Mouse (Mus musculus): Measurements from ENCODE around the gene Gm49333. TPM values are rescaled to one million over a fixed set of nuclear protein-coding genes. Genes with fewer than 3 reads are reported as not detected.

Gene Gm49333
- polyA plus RNA-seq, 1 experiment from 2014 or later = not detected

DNA sequence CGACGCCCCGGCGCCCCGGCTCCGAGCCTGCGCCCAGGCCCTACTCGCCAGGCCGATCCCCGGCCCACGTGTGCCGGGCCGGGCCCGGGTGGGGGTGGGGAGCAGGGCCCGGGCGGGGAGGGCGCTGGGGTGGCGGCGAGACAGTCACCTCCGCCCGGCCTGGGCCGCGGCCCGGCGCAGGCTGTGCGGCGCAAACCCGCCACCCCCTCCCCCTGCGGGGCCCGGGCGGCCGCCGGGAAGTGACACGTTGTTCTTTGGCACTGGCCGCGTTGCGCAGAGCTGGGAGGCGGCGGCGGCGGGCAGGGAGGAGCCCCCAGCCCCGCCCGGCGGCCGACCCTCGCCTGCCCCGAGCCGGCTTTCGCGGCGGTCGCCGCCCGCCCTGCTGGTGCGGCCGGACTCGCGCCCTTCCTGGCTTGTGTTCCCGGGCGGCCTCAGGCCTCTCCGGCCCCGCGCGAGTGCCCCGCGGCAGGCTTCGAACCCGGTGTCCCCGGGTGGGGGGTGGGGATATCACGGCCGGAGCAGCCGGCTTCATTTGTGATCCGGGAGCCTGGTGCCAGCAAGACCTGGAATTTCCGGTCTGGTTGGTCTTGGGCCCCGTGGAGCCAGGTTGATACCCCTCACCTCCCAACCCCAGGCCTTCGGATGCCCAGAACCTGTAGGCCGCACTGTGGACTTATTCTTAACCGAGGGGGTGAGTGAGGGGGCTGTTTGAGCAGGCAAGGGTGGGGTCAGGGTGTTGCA lies 61.7 kb downstream of the Gm49333 start:
- Histone ChIP-seq H3K4me1 (peaks cover 21% of the 10 kb centered on the region), H3K4me3 (replicated peaks) (peak overlapping the region; percentile 88), H3K27me3 (replicated peaks) (no peaks in the 10 kb centered on the region), H3K4me2 (peak overlapping the region; percentile 89), H3K27ac (peak overlapping the region; percentile 95), H3K9ac (peak overlapping the region; percentile 78), H3K36me3 (peaks cover 30% of the 10 kb centered on the region), H3K9me3 (no peaks in the 10 kb centered on the region)
- 0% methylated on average over 56 of the region's 78 CpGs for WGBS
- ATAC-seq (ENCODE audit: insufficient read depth, low FRiP score, low read depth) = peak; percentile 68

DNA sequence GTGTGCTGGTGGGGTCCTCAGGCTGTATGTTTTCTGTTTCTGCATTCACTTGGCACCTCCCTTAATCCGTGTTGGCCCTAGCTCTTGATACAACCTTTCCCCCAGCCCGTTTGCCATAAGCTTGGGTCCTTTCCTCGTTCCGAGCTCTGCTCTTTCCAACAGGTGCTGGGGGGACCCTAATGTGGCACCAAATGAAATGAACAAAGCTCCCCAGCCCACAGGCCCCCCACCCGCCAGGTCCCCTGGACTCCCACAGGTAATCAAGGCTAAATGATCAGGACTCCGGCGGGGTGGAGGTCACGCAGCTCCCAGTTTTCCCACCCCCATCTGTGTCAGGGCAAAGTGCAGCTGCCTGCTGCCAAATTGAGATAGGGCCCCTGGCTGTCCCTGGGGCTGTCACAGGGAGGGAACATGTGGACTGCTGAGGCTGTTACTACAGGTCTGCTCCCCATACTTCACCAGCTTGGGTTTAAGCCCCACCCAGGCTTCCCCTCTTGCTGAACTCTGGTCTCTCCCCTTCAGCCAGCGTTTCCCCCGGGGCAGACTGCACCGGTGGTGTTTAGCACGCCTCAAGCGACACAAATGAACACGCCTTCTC lies 62.4 kb downstream of the Gm49333 start:
- no peaks in the 10 kb centered on the region for H3K27me3 ChIP-seq (replicated peaks)
- H3K4me2 ChIP-seq = peak overlapping the region; percentile 89
- ATAC-seq (ENCODE audit: insufficient read depth, low FRiP score, low read depth) = peak; percentile 51
- H3K36me3 ChIP-seq = peaks cover 36% of the 10 kb centered on the region
- 5% methylated on average over 14 of the region's 14 CpGs for WGBS
- no peaks in the 10 kb centered on the region for H3K9me3 ChIP-seq
- peak overlapping the region; percentile 88 for H3K4me3 ChIP-seq (replicated peaks)
- H3K27ac ChIP-seq = peak overlapping the region; percentile 95
- H3K4me1 ChIP-seq = peaks cover 21% of the 10 kb centered on the region
- peak overlapping the region; percentile 78 for H3K9ac ChIP-seq

DNA sequence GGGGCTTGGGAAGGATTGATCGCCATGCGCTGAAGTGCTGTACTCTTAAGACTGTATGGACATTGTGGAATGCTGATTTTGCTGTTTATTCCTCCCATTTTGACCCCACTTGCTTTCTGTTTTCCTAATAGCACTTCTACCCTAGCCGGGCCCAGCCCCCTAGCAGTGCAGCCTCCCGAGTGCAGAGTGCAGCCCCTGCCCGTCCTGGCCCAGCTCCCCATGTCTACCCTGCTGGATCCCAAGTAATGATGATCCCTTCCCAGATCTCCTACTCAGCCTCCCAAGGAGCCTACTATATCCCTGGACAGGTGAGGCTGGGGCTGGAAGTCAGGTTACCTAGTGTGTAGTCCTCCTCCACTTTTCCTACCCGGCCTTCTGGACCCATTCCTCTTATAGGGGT lies 63.8 kb downstream of the Gm49333 start:
- H3K4me2 ChIP-seq = no peak overlapping the region

DNA sequence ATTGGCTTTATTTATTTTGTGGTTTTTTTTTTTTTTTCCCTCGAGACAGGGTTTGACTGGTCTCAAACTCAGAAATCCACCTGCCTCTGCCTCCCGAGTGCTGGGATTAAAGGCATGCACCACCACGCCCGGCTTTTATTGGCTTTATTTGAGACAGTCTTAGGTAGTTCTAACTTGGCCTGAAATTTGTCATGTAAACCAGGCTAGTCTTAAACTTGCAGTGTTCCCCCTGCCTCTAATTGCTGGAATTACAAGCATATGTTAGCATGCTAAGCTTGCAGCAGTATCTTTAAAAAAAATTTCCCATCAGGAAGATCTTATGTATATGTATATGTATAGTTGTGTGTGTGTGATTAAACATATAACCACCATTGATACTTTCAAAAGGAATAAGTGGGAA lies 65.3 kb downstream of the Gm49333 start:
- no peak for ATAC-seq (ENCODE audit: insufficient read depth, low FRiP score, low read depth)
- peaks cover 62% of the 10 kb centered on the region for H3K36me3 ChIP-seq
- H3K4me2 ChIP-seq = no peak overlapping the region
- no peaks in the 10 kb centered on the region for H3K9me3 ChIP-seq
- no peak overlapping the region for H3K4me3 ChIP-seq (replicated peaks)
- 70% methylated on average over 4 of the region's 4 CpGs for WGBS
- H3K27me3 ChIP-seq (replicated peaks) = no peaks in the 10 kb centered on the region
- peaks cover 21% of the 10 kb centered on the region for H3K4me1 ChIP-seq
- no peak overlapping the region for H3K27ac ChIP-seq
- H3K9ac ChIP-seq = no peak overlapping the region

More for the DNA sequence above, 63.8 kb downstream of the Gm49333 start:
- ATAC-seq (ENCODE audit: insufficient read depth, low FRiP score, low read depth) = no peak
- Histone ChIP-seq H3K9me3 (no peaks in the 10 kb centered on the region), H3K36me3 (peaks cover 49% of the 10 kb centered on the region), H3K27ac (no peak overlapping the region), H3K9ac (no peak overlapping the region), H3K27me3 (replicated peaks) (no peaks in the 10 kb centered on the region), H3K4me1 (peaks cover 21% of the 10 kb centered on the region), H3K4me3 (replicated peaks) (peak overlapping the region; percentile 88; the same call in 1 of the 2 replicates)
- 86% methylated on average over 6 of the region's 6 CpGs for WGBS

DNA sequence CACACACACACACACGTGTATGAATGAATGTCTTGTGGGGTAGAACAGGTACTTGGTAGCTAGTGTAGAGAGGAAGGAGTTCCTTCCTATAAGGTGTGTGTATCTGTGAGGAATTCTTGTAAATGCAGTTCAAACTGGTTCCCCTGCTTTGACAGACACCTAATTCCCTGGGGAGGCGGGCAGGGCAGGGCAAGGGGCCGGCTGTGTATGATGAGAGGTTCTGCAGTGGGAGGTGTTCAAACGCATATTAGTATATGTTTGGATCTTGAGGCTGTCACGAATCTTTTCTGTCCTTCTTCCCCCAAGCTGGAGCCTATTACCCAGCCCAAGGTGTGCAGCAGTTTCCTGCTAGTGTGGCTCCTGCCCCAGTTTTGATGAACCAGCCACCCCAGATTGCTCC lies 66.0 kb downstream of the Gm49333 start:
- no peak for ATAC-seq (ENCODE audit: insufficient read depth, low FRiP score, low read depth)
- H3K4me3 ChIP-seq (replicated peaks) = no peak overlapping the region
- 76% methylated on average over 5 of the region's 5 CpGs for WGBS
- peaks cover 69% of the 10 kb centered on the region for H3K36me3 ChIP-seq
- H3K4me2 ChIP-seq = no peak overlapping the region
- no peak overlapping the region for H3K27ac ChIP-seq
- H3K9ac ChIP-seq = no peak overlapping the region
- peaks cover 21% of the 10 kb centered on the region for H3K4me1 ChIP-seq
- H3K27me3 ChIP-seq (replicated peaks) = no peaks in the 10 kb centered on the region
- no peaks in the 10 kb centered on the region for H3K9me3 ChIP-seq

DNA sequence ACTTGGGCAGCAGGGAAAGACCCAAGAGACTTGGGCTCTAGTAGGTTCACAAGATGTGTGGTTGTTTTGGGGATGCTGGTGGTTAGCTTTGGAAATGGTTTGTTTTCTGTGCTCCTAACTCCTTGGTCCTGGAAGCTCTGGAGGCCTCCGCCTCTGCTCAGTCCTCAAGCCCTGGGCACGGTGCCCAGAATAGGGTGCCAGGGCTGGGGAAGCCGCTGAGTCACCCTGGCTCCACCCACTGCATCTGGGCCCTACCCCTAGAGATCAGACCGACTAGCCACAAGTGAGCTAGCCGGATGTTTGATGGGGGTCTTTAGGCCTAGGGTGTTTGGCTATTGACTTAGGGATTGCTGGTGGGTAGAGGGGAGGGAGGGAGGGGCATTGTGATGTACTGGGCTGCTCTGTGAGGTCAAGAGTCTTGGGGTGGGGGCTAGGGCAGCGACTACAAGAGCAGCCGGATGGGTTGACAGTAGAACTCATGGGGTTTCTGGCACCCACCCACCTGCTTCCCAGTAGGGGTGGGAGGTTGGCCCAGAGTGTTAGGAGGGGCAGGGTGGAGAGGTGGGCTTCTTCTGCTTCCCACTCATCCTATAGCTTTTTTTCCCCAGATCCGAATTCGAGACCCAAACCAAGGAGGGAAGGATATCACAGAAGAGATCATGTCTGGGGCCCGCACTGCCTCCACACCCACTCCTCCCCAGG lies 66.7 kb downstream of the Gm49333 start:
- Histone ChIP-seq H3K27me3 (replicated peaks) (no peaks in the 10 kb centered on the region), H3K36me3 (peaks cover 76% of the 10 kb centered on the region), H3K4me1 (peaks cover 21% of the 10 kb centered on the region), H3K9ac (no peak overlapping the region), H3K4me2 (no peak overlapping the region), H3K9me3 (no peaks in the 10 kb centered on the region), H3K4me3 (replicated peaks) (no peak overlapping the region), H3K27ac (no peak overlapping the region)
- 0 out of 2 replicates have a peak, but pooled peaks have one; percentile 33 for ATAC-seq (ENCODE audit: insufficient read depth, low FRiP score, low read depth)
- 68% methylated on average over 10 of the region's 10 CpGs for WGBS

DNA sequence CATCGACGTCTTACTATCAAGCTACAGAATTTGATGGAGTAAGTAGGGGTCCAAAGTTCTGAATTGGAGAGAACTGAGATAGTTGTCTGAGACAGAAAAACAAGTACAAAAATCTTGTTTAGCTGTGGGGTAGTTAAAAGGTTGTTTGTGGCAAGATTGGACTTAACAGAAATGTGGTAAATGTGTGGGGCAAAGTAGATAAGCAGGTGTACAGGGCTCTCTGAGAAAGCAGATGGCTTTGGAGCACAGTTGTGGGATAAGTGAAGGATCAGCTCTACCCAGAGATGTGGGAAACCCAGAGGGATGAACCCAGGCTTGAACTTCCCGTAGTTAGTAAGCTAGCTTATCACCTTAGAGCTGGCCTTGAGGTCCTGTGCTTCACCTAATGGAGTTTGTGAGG lies 79.4 kb downstream of the Gm49333 start:
- Histone ChIP-seq H3K27ac (no peak overlapping the region), H3K36me3 (peaks cover 59% of the 10 kb centered on the region)
- no peak for ATAC-seq (ENCODE audit: insufficient read depth, low FRiP score, low read depth)

DNA sequence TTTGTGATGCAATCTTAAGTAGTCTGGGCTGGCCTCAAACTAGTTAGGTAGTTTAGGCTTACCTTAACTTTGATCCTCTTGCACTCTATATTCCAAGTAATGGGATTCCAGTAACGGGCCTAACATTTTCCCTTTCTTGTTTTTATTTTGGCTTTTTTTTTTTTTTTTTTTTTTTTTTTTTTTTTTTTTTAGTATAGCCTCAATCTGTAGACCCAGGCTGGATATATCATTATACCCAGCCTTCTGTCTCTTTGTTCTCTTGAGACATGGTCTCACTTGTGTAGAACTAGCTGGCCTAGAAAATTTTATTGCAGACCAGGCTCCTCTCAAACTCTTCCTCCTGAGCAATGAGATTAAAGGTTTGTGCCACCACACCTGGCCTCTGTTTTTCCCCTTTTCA lies 80.2 kb downstream of the Gm49333 start:
- Histone ChIP-seq H3K4me3 (replicated peaks) (no peak overlapping the region), H3K36me3 (peaks cover 51% of the 10 kb centered on the region), H3K27ac (no peak overlapping the region), H3K9ac (no peak overlapping the region), H3K9me3 (no peaks in the 10 kb centered on the region), H3K27me3 (replicated peaks) (0 out of 2 replicates have a peak, but pooled peaks cover 5% of the 10 kb centered on the region), H3K4me2 (no peak overlapping the region), H3K4me1 (peaks cover 22% of the 10 kb centered on the region)
- ATAC-seq (ENCODE audit: insufficient read depth, low FRiP score, low read depth) = no peak
- 85% methylated on average over 1 of the region's 1 CpGs for WGBS

More for the DNA sequence above, 79.4 kb downstream of the Gm49333 start:
- Histone ChIP-seq H3K4me2 (no peak overlapping the region), H3K9me3 (no peaks in the 10 kb centered on the region), H3K4me3 (replicated peaks) (no peak overlapping the region), H3K4me1 (peaks cover 17% of the 10 kb centered on the region), H3K9ac (no peak overlapping the region), H3K27me3 (replicated peaks) (0 out of 2 replicates have a peak, but pooled peaks cover under 1% of the 10 kb centered on the region)
- WGBS = 83% methylated on average over 3 of the region's 3 CpGs

DNA sequence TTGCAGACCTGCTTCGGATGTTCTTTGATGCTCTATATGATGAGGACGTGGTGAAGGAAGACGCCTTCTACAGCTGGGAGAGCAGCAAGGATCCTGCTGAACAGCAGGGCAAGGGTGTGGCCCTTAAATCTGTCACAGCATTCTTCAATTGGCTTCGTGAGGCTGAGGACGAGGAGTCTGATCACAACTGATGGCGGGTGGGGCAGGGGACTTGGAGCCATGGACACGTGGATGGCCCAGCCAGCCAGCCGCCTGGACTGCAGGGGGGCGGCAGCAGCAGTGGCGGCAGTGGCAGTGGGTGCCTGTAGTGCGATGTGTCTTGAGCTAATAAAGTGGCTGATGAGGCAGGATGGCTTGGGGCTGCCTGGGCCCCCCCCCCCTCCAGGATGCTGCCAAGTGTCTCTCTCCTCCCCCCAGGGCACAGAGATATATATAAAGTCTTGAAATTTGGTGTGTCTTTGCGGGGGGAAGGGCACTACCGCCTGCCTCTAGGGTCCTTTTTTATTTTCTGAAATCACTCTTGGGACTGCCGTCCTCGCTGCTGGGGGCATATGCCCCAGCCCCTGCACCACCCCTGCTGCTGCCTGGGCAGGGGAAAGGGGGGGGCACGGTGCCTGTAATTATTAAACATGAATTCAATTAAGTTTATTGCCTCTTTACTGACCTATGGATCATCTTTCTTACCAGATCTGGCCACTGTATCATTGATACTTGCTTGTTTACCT lies 81.0 kb downstream of the Gm49333 start:
- H3K36me3 ChIP-seq = peaks cover 43% of the 10 kb centered on the region

DNA sequence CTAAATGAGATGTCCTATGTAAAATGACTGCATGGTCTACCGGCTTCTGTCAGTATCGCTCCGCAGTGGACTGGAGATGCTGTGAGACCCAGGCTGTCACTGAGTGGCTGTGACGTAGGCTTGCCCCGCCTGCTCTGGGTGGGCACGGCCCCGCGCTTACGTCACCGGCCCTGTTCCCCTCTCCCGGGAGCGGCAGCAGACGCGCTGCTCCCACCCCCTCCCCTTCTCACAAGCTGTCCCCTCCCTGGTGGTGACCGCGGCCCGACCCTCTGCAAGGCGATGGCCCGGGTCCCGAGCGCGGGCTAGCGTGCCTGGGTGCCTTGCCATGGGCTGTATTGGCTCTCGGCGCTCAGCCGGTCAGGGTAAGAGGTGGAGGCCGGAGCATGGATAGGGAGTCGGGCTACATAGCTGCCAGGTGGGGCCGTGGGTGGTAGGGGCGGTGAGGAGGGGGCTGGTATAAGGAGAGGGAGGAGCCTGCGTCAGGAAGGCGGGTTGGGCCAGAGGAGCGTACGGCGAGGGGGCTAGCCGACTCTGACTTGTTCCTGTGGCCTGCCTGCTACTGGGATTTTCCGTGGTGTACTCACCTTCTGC lies 81.8 kb downstream of the Gm49333 start, which contains the start of gene Fam131a:
Gene Fam131a (plus strand): TSS at position 131 of the 591 bp plus-strand sequence.
- H3K4me3 ChIP-seq (replicated peaks) = peak within 1 kb of the TSS; percentile 59
- peak; percentile 88 for ATAC-seq (ENCODE audit: insufficient read depth, low FRiP score, low read depth)
- 1% methylated on average over 37 of the region's 37 CpGs for WGBS
- H3K4me1 ChIP-seq = peaks cover 22% of the 10 kb centered on the region
- peak within 1 kb of the TSS; percentile 42; the same call in 1 of the 2 replicates for H3K9ac ChIP-seq
- H3K4me2 ChIP-seq = peak within 1 kb of the TSS; percentile 86
- 0 out of 2 replicates have a peak, but pooled peaks cover 5% of the 10 kb centered on the region for H3K27me3 ChIP-seq (replicated peaks)
- peak within 1 kb of the TSS; percentile 85 for H3K27ac ChIP-seq
- H3K9me3 ChIP-seq = no peaks in the 10 kb centered on the region
- H3K36me3 ChIP-seq = peaks cover 36% of the 10 kb centered on the region

More for the DNA sequence above, 81.0 kb downstream of the Gm49333 start:
- Histone ChIP-seq H3K4me2 (peak overlapping the region; percentile 86), H3K9ac (no peak overlapping the region), H3K4me3 (replicated peaks) (peak overlapping the region; percentile 59; the same call in 1 of the 2 replicates), H3K4me1 (peaks cover 22% of the 10 kb centered on the region), H3K9me3 (no peaks in the 10 kb centered on the region), H3K27me3 (replicated peaks) (0 out of 2 replicates have a peak, but pooled peaks cover 5% of the 10 kb centered on the region), H3K27ac (no peak overlapping the region; the same call in 1 of the 2 replicates)
- ATAC-seq (ENCODE audit: insufficient read depth, low FRiP score, low read depth) = no peak
- WGBS = 45% methylated on average over 16 of the region's 16 CpGs

DNA sequence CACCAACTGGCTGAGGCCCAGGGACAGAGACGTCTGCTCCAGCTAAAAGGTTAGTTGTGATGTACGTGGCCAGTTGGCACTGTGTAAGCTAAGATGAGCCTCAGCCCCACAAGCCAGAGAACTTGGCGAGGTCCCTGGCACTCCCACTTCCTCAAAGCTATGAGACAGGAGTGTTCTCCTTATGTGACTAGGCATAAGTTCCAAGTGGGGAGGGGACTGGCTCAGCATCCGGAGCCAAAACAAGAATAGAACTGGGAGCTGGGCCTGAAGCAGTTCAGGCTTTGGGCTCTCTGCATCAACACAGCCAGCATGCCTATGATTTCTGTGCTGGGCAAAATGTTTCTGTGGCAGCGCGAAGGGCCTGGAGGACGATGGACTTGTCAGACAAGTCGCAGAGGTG lies 83.4 kb downstream of the Gm49333 start:
- no peak for ATAC-seq (ENCODE audit: insufficient read depth, low FRiP score, low read depth)
- whole genome bisulfite sequencing = 69% methylated on average over 8 of the region's 8 CpGs
- Histone ChIP-seq H3K9me3 (no peaks in the 10 kb centered on the region), H3K9ac (no peak overlapping the region), H3K27me3 (replicated peaks) (0 out of 2 replicates have a peak, but pooled peaks cover 5% of the 10 kb centered on the region), H3K27ac (peak overlapping the region; percentile 59; the same call in 1 of the 2 replicates), H3K4me3 (replicated peaks) (0 out of 2 replicates have a peak overlapping the region, but pooled peaks have one; percentile 36), H3K4me1 (peaks cover 22% of the 10 kb centered on the region), H3K36me3 (peaks cover 20% of the 10 kb centered on the region), H3K4me2 (peak overlapping the region; percentile 68)

Measured in stomach, embryonic 15.5 days (tissue).